Mouse (Mus musculus): ENCODE results near the gene Fkbp7. TPM values are rescaled to one million over a fixed set of nuclear protein-coding genes. Genes with fewer than 3 reads are reported as not detected.
"Not testable (repeated sequence)": the region's sequence is repeated elsewhere in the genome, so short reads cannot be mapped to it uniquely, and the experiment has no call there.

Fkbp7 gene
- total RNA-seq, 2 experiments from 2014 or later, result 20.7 to 25.7 TPM

GRCm38 (mm10) chr2:76667200-76667599 is 5.7 kb downstream of the Fkbp7 start:
- no peak for DNase-seq

- DNase-seq, result no peak
Measured at GRCm38 (mm10) chr2:76665531-76665930, 7.4 kb downstream of the Fkbp7 start.

- no peak for DNase-seq
Measured at GRCm38 (mm10) chr2:76659419-76659818, 13.5 kb downstream of the Fkbp7 start.

- DNase-seq, result no peak
Measured at GRCm38 (mm10) chr2:76658551-76658950, 14.4 kb downstream of the Fkbp7 start.

DNA sequence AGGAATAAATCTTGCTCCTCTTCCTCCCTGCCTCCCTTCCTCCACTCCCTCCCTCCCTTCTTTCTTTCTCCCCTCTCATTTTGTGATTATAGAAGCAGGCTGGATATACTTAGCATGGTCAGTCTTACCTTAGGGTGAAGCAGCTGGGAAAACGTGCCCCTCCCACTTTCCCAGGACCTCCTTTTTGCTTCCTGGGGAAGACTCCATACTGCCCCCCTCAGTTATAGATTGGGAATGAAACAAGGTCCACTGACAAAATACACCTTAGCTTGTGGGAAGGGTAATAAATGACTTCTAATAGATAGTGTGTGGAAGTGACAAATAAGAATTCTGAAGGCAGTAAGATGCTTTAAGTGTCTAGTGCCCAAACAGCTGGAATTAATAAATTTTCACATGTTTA is 16.9 kb downstream of the Fkbp7 start:
- peak in 1 of 2 experiments; percentile 26 for DNase-seq

DNA sequence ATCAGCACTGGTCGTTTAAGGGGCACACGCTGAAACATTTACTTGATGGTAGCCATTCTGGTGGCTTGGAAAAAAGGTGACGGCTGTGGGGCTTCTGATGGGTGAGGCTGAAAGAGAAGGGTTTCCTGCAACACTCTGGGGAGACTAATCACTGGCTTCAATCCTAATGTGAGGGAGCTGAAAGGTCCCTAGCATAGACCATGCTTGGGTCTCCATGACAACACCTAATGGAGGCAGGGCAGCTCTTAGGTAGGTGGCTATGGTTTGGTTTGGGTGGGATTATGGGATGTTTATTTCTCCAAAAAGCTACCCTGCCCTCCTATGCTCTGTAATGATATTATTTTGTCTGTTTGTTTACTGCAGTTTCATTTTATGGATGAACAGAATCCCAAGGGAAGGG is 17.5 kb downstream of the Fkbp7 start:
- DNase-seq, result no peak

GRCm38 (mm10) chr2:76654646-76655045 is 18.3 kb downstream of the Fkbp7 start:
- no peak for DNase-seq

- no peak for DNase-seq
Measured at GRCm38 (mm10) chr2:76653070-76653469, 19.8 kb downstream of the Fkbp7 start.

DNA sequence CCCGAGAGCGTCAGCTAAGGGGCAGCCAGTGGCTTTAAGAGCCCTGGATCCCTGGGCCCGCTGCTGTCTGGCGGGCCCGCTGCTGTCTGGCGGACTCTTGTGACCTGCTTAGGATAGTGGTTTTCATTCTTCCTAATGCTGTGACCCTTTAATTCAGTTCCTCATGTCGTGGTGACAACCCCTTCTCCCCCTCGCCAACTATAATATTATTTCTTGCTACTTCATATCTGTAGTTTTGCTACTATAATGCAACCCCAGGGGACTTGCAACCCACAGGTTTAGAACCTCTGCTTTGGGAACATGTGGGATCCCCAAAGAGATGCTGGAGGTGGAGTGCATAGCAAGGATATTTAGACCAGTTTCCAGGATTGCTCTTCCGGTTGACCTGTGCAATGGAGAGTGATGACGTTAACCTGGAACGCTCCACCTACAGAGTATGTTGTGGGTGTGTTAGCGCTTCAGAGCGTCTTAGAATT is 24.2 kb downstream of the Fkbp7 start:
- no peak for DNase-seq

DNA sequence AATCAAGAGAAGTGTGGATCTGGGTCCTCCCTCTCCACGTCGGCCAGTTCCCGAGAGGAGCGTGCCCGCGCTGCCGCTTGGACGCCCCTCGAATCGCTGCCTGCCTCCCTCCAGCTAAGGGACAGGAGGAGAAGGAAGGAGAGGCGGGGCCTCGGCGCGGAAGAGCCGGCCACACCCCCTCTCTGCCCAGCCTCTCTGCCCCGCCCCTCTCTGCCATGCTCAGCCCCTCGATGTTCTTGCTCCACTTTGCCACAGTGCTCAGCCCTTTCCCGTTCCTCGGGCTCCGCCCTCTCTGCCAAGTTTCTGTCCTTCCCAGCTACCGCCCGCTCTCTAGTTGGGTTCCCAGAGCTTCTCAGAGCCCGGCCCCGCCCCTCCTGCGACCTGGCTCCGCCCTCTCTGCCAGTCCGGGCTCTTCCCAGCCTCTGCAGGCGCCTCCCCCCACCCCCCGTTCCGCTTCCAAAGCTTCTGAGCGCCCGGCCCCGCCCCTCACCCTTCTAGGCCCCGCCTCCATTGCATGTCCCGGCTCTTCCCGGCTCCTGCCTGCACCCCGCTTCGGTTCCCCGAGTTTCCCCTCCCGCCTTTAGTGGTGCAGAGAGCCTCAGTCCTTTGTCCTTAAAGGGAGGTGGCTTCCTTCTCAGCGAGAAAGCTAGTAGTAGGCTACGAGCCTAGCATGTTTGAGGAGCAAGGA is 24.9 kb downstream of the Fkbp7 start, which contains the start of the genes Prkra and Pjvk:
Prkra (minus strand) TSS at position 133 of the 688 bp plus-strand sequence.
Pjvk (plus strand) TSS at position 594 of the 688 bp plus-strand sequence.
- DNase-seq, result peak; percentile 99

DNA sequence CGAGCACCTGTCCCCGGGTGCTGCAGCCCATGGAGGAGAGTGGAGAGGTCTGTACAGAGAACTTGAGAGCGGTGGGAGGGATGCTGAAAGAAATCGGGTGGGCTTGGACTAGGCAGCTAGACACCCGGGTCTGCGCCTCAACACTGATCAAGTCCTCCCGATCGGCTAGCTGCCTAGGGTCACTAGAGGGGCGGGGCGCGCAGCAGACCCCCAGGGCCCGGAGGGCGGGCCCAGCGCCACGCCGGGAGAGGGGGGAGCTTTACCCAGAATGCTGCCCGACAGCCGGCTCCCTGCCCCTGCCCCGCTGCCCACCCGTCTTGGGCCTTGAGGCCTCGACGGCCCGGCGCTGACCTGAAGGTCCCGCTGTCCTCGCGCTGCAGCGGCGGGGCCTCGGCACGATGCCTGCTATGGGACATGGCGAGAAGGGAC is 25.5 kb downstream of the Fkbp7 start:
- no peak for DNase-seq

DNA sequence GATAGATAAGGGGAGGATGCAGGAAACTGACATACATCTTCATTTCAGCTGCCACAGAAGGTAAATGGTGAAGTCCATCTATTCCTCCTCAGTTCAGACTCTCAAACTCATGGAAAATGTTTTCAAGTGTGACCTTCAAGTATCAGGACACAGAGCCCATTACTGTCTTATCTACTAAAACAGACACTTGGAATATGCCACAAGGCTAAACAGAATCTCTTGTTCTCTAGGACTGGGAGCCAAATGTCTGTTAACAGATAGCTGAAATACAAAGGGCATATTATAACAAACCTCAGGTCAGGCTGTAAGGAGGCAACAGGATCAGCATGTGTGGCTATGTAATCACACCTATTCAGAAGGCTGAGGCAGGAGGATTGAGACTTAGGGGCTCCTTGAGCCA is 29.1 kb downstream of the Fkbp7 start:
- DNase-seq, result no peak

- DNase-seq, result no peak
Measured at GRCm38 (mm10) chr2:76639637-76640036, 33.3 kb downstream of the Fkbp7 start.

DNA sequence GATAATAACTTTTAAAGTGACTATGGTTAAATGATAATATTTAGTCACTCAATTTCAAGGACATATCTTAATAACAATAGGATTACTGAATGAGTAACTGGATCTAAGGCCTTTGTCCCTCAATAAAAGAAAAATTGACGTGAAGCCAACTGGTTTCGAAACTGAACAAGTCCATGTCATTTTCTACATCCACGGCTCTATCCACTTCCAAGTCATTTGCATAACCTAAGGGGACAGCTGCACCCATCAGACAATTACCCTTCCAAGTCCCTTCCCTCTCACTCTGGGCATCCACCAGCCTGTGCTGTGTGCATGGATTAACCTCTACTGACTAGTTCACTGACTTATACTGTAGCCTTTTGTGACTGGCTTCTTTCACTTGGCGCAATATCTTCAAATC is 41.3 kb downstream of the Fkbp7 start:
- no peak for DNase-seq

DNA sequence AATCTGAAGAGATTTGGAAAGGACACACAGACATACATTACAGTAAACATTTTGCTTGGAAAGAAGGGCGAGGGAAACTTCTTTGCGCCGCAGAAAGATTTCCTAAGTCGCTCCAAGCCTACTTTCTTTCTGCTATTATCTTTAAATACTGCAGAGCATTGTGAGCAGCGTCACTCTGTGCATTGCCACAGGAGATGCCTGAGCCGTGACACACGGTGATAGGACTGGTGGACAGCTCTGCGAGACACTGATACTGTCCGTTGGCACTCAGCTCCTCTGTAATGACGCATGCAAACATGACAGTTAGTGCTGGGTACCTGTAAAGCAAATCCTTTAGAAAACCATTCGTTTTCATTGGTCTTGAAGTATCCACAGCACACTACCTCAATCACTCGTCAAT is 42.6 kb downstream of the Fkbp7 start:
- no peak for DNase-seq

- DNase-seq, result not testable (repeated sequence)
Measured at GRCm38 (mm10) chr2:76622316-76622715, 50.6 kb downstream of the Fkbp7 start.

DNA sequence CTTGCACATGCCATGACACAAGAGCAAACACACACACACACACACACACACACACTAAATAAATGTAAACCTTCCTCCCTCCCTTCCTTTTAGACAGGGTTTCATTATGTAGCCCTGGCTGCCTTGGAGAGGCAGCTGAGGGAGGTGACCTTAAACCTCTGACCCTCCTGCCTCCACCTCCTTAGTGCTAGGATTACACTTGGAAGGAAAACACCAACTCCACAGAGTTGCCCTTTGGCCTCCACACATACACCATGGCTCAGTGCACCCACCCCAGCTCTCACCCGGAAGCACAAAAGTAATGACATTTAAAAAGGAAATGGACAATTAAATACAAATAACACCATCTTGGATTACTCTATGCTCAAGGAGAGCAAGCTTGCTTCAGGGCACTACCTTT is 51.2 kb downstream of the Fkbp7 start:
- no peak for DNase-seq

GRCm38 (mm10) chr2:76620188-76620587 is 52.7 kb downstream of the Fkbp7 start:
- DNase-seq, result no peak

- DNase-seq, result peak in 1 of 2 experiments; percentile 56
Measured at GRCm38 (mm10) chr2:76618078-76618477, 54.8 kb downstream of the Fkbp7 start.

Other genes with a start within 250 kb of the Fkbp7 start
- 10 to 100 TPM; 22.0 to 32.0 TPM for gene Prkra, start 25.1 kb downstream of the Fkbp7 start, total RNA-seq (2021)
- under 1 TPM; 0.26 to 0.40 TPM for gene Pjvk, start 24.6 kb downstream of the Fkbp7 start, total RNA-seq (2021)
- gene Plekha3, start 2.2 kb upstream of the Fkbp7 start, total RNA-seq (2021), result 10 to 100 TPM; 49.6 to 54.7 TPM